Mouse (Mus musculus): Measurements from ENCODE around the gene Wbp1l. TPM values are rescaled to one million over a fixed set of nuclear protein-coding genes. Genes with fewer than 3 reads are reported as not detected.

The Wbp1l gene
- polyA plus RNA-seq, 1 experiment from 2014 or later: 31.7 TPM

DNA sequence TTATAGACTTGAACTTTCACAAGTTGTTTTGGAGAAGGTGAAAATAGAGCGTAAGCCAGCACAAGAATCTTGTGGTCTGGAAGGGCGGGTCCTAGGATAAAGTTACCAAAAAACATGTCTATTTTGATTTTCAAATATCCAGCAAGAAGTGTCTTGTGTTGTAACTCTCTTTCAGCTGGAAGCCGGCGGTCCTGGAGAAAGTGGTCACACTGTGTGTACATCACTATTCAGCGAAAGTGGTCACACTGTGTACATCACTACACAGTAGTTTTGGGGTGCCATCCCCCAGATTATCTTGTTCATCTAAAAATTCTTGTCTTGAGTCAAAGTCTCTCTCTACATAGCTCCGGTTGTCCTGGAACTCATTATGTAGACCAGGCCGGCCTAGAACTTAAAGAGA is 9.3 kb downstream of the Wbp1l start:
- Histone ChIP-seq H3K9ac (no peak overlapping the region), H3K27me3 (ENCODE audit: control insufficient read depth, insufficient read depth, low read length) (no peaks in the 10 kb centered on the region), H3K4me3 (replicated peaks; ENCODE audit: low read length) (no peak overlapping the region), H3K4me1 (replicated peaks; ENCODE audit: control insufficient read depth, insufficient read depth, low read length) (no peaks in the 10 kb centered on the region), H3K4me2 (replicated peaks) (no peak overlapping the region), H3K36me3 (replicated peaks; ENCODE audit: control insufficient read depth, insufficient read depth) (peaks cover 37% of the 10 kb centered on the region), H3K27ac (no peak overlapping the region), H3K9me3 (ENCODE audit: control insufficient read depth, low read length) (no peaks in the 10 kb centered on the region)
- 98% methylated on average over 7 of the region's 7 CpGs for WGBS
- DNase-seq (ENCODE audit: low spot score) (no peak), ATAC-seq (ENCODE audit: low FRiP score) (no peak)

DNA sequence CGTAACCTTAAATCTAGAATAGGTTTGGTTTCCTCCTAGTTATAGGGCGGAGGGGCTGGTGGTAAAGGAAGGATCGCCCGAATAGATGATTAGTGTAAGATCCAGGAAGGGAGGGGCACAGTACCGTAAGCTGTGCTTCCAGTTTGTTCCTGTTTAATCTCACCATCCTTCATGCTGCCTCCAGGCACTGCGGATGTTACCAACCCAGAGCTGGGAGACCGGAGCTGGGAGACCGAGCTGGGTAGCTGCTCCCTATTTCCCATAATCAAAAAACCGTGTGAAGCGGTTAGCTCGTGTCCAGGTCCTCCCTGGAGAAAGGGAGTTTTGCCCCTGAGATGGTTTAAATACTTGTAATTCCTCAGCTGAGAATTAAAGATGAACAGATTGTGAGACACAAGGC is 17.5 kb downstream of the Wbp1l start:
- H3K9ac ChIP-seq: no peak overlapping the region
- peaks cover 24% of the 10 kb centered on the region for H3K4me1 ChIP-seq (replicated peaks; ENCODE audit: control insufficient read depth, insufficient read depth, low read length)
- WGBS: 86% methylated on average over 11 of the region's 11 CpGs
- ATAC-seq (ENCODE audit: low FRiP score) (no peak), DNase-seq (ENCODE audit: low spot score) (no peak)
- no peak overlapping the region for H3K27ac ChIP-seq
- no peaks in the 10 kb centered on the region for H3K27me3 ChIP-seq (ENCODE audit: control insufficient read depth, insufficient read depth, low read length)
- no peak overlapping the region for H3K4me2 ChIP-seq (replicated peaks)
- H3K36me3 ChIP-seq (replicated peaks; ENCODE audit: control insufficient read depth, insufficient read depth): peaks cover 21% of the 10 kb centered on the region
- no peaks in the 10 kb centered on the region for H3K9me3 ChIP-seq (ENCODE audit: control insufficient read depth, low read length)
- no peak overlapping the region for H3K4me3 ChIP-seq (replicated peaks; ENCODE audit: low read length)

DNA sequence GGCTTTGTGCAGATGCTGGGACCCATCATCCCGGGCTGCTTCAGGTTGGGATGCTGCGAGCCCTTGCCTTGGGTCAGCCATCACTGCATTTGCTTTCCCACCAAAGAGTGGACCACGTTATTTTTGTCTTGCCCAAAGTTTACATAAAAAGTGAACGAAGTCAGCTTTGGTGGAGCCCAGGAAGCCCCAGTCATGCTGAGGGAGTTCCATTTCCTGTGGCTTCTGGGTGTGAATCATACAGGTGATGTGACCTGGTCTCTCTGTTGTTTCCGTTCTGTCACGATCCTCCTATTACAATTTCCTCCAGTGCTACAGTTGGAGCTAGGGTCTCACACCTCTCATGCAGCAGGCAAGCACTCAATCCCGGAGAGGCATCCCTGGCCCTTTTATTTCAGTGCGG is 18.5 kb downstream of the Wbp1l start:
- no peak for DNase-seq (ENCODE audit: low spot score)
- Histone ChIP-seq H3K4me3 (replicated peaks; ENCODE audit: low read length) (no peak overlapping the region), H3K9me3 (ENCODE audit: control insufficient read depth, low read length) (no peaks in the 10 kb centered on the region), H3K9ac (no peak overlapping the region), H3K4me2 (replicated peaks) (no peak overlapping the region), H3K4me1 (replicated peaks; ENCODE audit: control insufficient read depth, insufficient read depth, low read length) (peaks cover 34% of the 10 kb centered on the region), H3K27ac (no peak overlapping the region), H3K36me3 (replicated peaks; ENCODE audit: control insufficient read depth, insufficient read depth) (peaks cover 20% of the 10 kb centered on the region), H3K27me3 (ENCODE audit: control insufficient read depth, insufficient read depth, low read length) (no peaks in the 10 kb centered on the region)
- no peak for ATAC-seq (ENCODE audit: low FRiP score)
- 90% methylated on average over 8 of the region's 8 CpGs for WGBS

DNA sequence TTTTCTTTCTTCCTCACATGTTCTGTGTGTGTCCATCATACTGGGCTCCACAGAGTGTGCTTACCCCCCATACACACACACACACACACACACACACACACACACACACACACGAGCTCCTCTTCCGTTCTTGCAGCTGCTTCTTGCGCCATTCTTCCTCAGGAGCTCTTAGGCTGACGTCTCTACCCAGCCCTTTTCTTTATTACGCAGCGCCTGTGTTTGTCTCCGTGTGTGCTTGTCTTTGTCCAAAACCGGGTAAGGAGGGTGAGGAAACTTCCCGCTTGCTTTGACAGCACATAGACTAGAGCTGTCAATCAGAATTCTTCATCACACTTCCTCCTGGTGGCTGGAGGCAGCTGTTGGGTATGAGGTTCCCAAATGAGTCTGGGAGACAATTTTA is 19.4 kb downstream of the Wbp1l start:
- H3K9me3 ChIP-seq (ENCODE audit: control insufficient read depth, low read length): no peaks in the 10 kb centered on the region
- peaks cover 11% of the 10 kb centered on the region for H3K36me3 ChIP-seq (replicated peaks; ENCODE audit: control insufficient read depth, insufficient read depth)
- H3K27ac ChIP-seq: 0 out of 2 replicates have a peak overlapping the region, but pooled peaks have one; percentile 26
- DNase-seq (ENCODE audit: low spot score) (no peak), ATAC-seq (ENCODE audit: low FRiP score) (no peak)
- no peak overlapping the region for H3K9ac ChIP-seq
- no peak overlapping the region for H3K4me3 ChIP-seq (replicated peaks; ENCODE audit: low read length)
- H3K4me2 ChIP-seq (replicated peaks): no peak overlapping the region
- no peaks in the 10 kb centered on the region for H3K27me3 ChIP-seq (ENCODE audit: control insufficient read depth, insufficient read depth, low read length)
- peaks cover 44% of the 10 kb centered on the region for H3K4me1 ChIP-seq (replicated peaks; ENCODE audit: control insufficient read depth, insufficient read depth, low read length)
- 39% methylated on average over 9 of the region's 9 CpGs for WGBS

DNA sequence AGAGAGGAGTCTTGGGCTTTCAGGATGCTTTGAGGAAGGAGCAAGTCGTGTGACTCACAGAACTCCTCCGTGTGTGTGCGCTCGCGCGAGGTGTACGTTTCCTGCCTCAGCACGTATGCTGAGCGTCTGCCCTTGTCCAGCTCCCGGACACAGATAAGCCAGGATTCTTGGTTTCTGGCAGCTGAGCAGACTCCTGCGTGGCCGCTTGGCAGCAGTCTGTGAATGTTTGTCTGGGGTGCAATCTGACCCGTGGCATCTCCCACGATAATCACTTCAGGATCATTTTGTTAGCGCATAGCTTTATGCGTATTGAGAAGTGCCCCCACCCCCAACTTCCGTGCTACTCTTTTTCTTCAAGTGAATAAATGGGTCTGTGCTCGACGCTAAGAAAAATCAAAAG is 20.1 kb downstream of the Wbp1l start:
- 0 out of 2 replicates have a peak overlapping the region, but pooled peaks have one; percentile 26 for H3K27ac ChIP-seq
- no peaks in the 10 kb centered on the region for H3K9me3 ChIP-seq (ENCODE audit: control insufficient read depth, low read length)
- no peaks in the 10 kb centered on the region for H3K27me3 ChIP-seq (ENCODE audit: control insufficient read depth, insufficient read depth, low read length)
- no peak overlapping the region for H3K9ac ChIP-seq
- peaks cover 50% of the 10 kb centered on the region for H3K4me1 ChIP-seq (replicated peaks; ENCODE audit: control insufficient read depth, insufficient read depth, low read length)
- ATAC-seq (ENCODE audit: low FRiP score): no peak
- H3K4me2 ChIP-seq (replicated peaks): no peak overlapping the region
- 76% methylated on average over 19 of the region's 19 CpGs for WGBS
- DNase-seq (ENCODE audit: low spot score): no peak
- H3K36me3 ChIP-seq (replicated peaks; ENCODE audit: control insufficient read depth, insufficient read depth): peaks cover 4% of the 10 kb centered on the region; the same call in 1 of the 2 replicates
- no peak overlapping the region for H3K4me3 ChIP-seq (replicated peaks; ENCODE audit: low read length)

DNA sequence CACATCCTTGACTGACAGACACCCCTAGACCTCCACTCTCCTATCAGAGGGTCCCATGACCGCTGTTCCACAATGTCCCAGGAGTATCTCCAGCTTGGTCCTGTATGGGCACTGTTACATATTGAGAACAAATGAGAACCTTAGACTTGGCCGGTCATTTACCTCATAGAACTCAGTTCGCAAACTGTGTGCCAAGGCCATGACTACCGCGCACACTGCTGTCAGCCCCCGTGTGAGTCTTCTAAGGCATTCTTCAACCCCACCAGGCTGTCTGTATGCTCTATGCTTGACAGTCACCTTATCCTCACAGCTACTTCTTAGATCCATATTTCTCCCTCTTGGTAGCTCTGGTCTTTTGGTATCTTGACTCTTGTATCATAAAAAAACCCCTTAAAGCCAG is 20.6 kb downstream of the Wbp1l start:
- Histone ChIP-seq H3K27me3 (ENCODE audit: control insufficient read depth, insufficient read depth, low read length) (no peaks in the 10 kb centered on the region), H3K9me3 (ENCODE audit: control insufficient read depth, low read length) (no peaks in the 10 kb centered on the region), H3K4me3 (replicated peaks; ENCODE audit: low read length) (no peak overlapping the region), H3K27ac (no peak overlapping the region), H3K36me3 (replicated peaks; ENCODE audit: control insufficient read depth, insufficient read depth) (no peaks in the 10 kb centered on the region), H3K4me2 (replicated peaks) (no peak overlapping the region), H3K9ac (no peak overlapping the region), H3K4me1 (replicated peaks; ENCODE audit: control insufficient read depth, insufficient read depth, low read length) (peaks cover 55% of the 10 kb centered on the region)
- DNase-seq (ENCODE audit: low spot score) (no peak), ATAC-seq (ENCODE audit: low FRiP score) (no peak)
- 92% methylated on average over 6 of the region's 6 CpGs for WGBS

DNA sequence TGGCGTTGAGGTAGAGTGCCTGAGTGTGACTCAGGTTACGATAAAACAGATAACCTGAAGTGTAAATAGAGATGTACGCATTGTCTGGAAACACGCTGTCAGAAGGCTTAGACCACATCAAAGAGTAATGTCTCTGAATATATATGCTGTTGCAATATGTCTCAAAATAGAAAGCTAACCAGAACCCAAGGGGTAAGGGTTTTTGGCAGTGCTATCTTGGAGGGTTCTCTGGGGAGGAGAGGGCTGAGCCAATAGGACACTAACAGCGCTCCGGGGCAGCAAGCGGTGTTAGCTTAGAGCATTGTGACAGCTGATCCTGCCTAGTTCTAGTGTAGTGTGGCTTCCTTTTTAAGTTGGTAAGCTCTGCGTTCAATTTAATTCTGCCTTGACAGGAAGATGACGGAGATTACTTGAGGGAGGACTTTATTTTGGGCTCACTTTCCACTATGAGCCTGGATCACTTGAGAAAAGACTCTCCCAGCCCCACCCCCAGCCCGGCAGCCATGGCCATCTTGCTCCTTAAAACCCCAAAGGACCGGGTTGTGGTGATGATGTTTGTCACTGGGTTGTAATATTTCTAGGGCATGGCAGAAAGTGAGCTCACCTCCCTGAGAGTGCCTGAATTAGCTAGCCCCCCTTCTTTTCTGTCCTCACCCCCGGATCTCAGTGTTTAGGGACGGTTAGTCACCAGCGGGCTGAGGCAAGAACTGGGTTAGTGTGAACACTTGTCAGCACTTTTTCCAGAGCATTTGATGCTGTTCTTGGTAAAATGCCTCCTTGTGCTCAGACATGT is 21.3 kb downstream of the Wbp1l start:
- Histone ChIP-seq H3K4me2 (replicated peaks) (no peak overlapping the region), H3K36me3 (replicated peaks; ENCODE audit: control insufficient read depth, insufficient read depth) (0 out of 2 replicates have a peak, but pooled peaks cover 3% of the 10 kb centered on the region), H3K4me1 (replicated peaks; ENCODE audit: control insufficient read depth, insufficient read depth, low read length) (peaks cover 57% of the 10 kb centered on the region), H3K4me3 (replicated peaks; ENCODE audit: low read length) (no peak overlapping the region), H3K9me3 (ENCODE audit: control insufficient read depth, low read length) (no peaks in the 10 kb centered on the region), H3K27me3 (ENCODE audit: control insufficient read depth, insufficient read depth, low read length) (no peaks in the 10 kb centered on the region), H3K27ac (no peak overlapping the region; the same call in 1 of the 2 replicates), H3K9ac (no peak overlapping the region)
- ATAC-seq (ENCODE audit: low FRiP score) (no peak), DNase-seq (ENCODE audit: low spot score) (no peak)
- WGBS: 77% methylated on average over 14 of the region's 14 CpGs

DNA sequence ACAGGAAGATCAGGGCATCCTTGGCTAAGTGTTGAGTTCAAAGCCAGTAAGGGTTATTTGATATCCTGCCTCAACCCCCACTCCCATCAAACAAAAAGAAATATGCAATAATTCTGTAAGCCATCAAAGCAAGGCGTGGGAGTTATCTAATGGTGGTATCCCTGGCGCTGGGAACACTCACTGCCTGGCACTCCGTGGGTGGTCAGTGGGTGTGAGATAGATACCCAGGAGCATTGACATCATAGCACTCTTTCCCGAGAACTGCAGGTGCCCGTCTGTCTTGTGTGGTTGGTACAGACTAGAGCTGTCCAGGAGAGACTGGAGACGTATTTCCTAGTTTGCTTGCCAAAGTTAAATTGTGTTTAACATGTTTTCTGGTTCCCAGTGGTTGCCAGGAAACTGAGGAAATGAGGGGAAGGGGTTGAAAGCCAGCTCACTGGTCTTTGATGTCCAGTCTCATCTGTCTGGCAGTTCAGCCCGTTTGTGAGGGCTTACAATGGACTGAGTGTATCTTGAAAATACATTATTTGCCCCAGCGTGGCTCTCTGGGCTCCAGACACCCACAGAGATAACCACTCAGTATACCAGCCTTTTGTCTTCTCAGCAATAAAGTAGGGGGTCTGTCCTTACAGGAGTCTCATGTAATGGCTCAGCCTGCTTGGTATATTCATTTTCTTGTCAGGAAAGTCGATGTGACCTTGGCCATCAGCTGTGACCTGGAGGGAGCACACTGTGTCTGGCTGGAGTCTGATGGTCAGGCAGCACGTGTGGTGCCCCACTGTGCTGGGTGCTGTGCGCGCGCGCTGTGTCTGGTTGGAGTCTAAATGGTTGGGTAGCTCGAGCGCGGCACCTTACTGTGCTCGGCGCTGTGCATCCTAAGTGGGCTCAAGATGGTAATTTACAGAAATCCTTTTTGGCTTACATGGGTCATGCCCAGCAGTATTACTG is 22.6 kb downstream of the Wbp1l start:
- no peak overlapping the region for H3K9ac ChIP-seq
- H3K9me3 ChIP-seq (ENCODE audit: control insufficient read depth, low read length): no peaks in the 10 kb centered on the region
- ATAC-seq (ENCODE audit: low FRiP score): no peak
- peaks cover 57% of the 10 kb centered on the region for H3K4me1 ChIP-seq (replicated peaks; ENCODE audit: control insufficient read depth, insufficient read depth, low read length)
- no peak overlapping the region for H3K4me2 ChIP-seq (replicated peaks)
- H3K27ac ChIP-seq: peak overlapping the region; percentile 39; the same call in 1 of the 2 replicates
- no peak for DNase-seq (ENCODE audit: low spot score)
- 0 out of 2 replicates have a peak, but pooled peaks cover 3% of the 10 kb centered on the region for H3K36me3 ChIP-seq (replicated peaks; ENCODE audit: control insufficient read depth, insufficient read depth)
- H3K27me3 ChIP-seq (ENCODE audit: control insufficient read depth, insufficient read depth, low read length): no peaks in the 10 kb centered on the region
- no peak overlapping the region for H3K4me3 ChIP-seq (replicated peaks; ENCODE audit: low read length)
- WGBS: 44% methylated on average over 19 of the region's 19 CpGs

DNA sequence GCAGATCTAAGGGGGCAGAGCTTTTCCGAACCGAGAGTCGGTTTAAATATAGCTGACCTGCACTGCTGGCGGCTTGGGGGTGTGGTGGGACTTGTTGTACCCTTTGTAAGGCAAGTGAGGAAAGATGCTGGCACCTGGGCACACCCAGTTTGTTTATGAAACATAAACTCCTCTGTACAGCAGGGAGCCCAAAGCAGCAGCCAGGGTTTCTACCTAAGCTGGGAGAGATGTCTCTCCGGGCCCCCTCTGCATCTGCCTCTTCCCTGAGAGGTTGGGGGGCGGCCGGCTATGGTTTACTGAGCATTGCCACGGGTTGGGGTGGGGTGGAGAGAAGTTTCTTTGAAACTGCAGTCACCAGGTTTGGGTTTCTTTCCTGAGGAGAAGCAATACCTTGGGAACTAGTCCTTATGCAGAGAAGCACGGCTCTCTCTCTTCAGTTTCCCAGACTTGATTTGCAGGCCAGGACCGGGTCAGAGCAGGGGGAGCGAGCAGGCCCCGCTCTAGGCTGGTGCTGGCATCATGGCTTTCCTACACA is 23.8 kb downstream of the Wbp1l start:
- ATAC-seq (ENCODE audit: low FRiP score) (no peak), DNase-seq (ENCODE audit: low spot score) (no peak)
- Histone ChIP-seq H3K9me3 (ENCODE audit: control insufficient read depth, low read length) (no peaks in the 10 kb centered on the region), H3K27me3 (ENCODE audit: control insufficient read depth, insufficient read depth, low read length) (no peaks in the 10 kb centered on the region), H3K4me3 (replicated peaks; ENCODE audit: low read length) (no peak overlapping the region), H3K4me2 (replicated peaks) (peak overlapping the region; percentile 44), H3K9ac (0 out of 2 replicates have a peak overlapping the region, but pooled peaks have one; percentile 1), H3K4me1 (replicated peaks; ENCODE audit: control insufficient read depth, insufficient read depth, low read length) (peaks cover 57% of the 10 kb centered on the region), H3K27ac (peak overlapping the region; percentile 66), H3K36me3 (replicated peaks; ENCODE audit: control insufficient read depth, insufficient read depth) (0 out of 2 replicates have a peak, but pooled peaks cover 3% of the 10 kb centered on the region)
- WGBS: 32% methylated on average over 12 of the region's 12 CpGs
